Mouse (Mus musculus) ES-Bruce4 (cell line): Measurements from ENCODE around the gene Slc39a13.

Experiments used
- CTCF ChIP-seq: IDR thresholded peaks from one replicate; pipeline ENCODE4 v1.8.1; 2011; ENCODE audit warnings: low read depth, low read length
- EP300 ChIP-seq: IDR thresholded peaks from 2 replicates; pipeline ENCODE4 v1.6.1; 2011; ENCODE audit warnings: low read depth, low read length; ENCODE audit not compliant: insufficient read depth
- POLR2A ChIP-seq: IDR thresholded peaks from one replicate; pipeline ENCODE4 v1.8.1; 2011; ENCODE audit warnings: low read length; ENCODE audit not compliant: insufficient read depth

GRCm38 (mm10) chr2:91113334-91113733 is 43.1 kb upstream of the Slc39a13 start:
- TF ChIP-seq EP300 (no peak), POLR2A (no peak), CTCF (no peak)
